Mouse (Mus musculus) MEL (cell line): ENCODE data around the gene Dera. TPM values are rescaled to one million over a fixed set of nuclear protein-coding genes. Genes with fewer than 3 reads are reported as not detected.

Experiments used
- DNase-seq: peaks from one replicate; pipeline ENCODE4 v3.0.0; 2011; ENCODE audit warnings: low read depth, low spot score
- H3K27ac ChIP-seq: 2 replicates; pipeline ENCODE4 v1.5.1; 2012; ENCODE audit warnings: low read depth, mild to moderate bottlenecking, control low read depth, low read length, moderate library complexity; ENCODE audit not compliant: control insufficient read depth
- H3K27me3 ChIP-seq, 2 experiments: fragments of 150-350 bp in 1 of 2; sonication (generic) in 1 of 2; 2 replicates each; pipeline ENCODE4 v1.6.1; 2012; ENCODE audit warnings: low read length in 2 of 2, mild to moderate bottlenecking in 2 of 2, improper control_type of control experiment in 1 of 2, moderate library complexity in 1 of 2; ENCODE audit not compliant: insufficient read depth in 2 of 2, control insufficient read depth in 1 of 2
- H3K36me3 ChIP-seq, 2 experiments: 2 replicates each; pipeline ENCODE4 v1.6.1; 2012 to 2014; ENCODE audit warnings: low read length in 2 of 2, improper control_type of control experiment in 1 of 2, inconsistent platforms in 1 of 2, mild to moderate bottlenecking in 1 of 2; ENCODE audit not compliant: insufficient read depth in 2 of 2, control insufficient read depth in 1 of 2
- H3K4me1 ChIP-seq, 2 experiments: fragments of 150-350 bp in 1 of 2; sonication (generic) in 1 of 2; 2 replicates each; pipeline ENCODE4 v1.6.1; 2012; ENCODE audit warnings: low read length in 2 of 2, improper control_type of control experiment in 1 of 2, mild to moderate bottlenecking in 1 of 2; ENCODE audit not compliant: insufficient read depth in 2 of 2, control insufficient read depth in 1 of 2
- H3K4me3 ChIP-seq, 2 experiments: fragments of 150-350 bp in 1 of 2; sonication (generic) in 1 of 2; 2 replicates each; pipeline ENCODE4 v1.5.1; 2012; ENCODE audit warnings: low read depth in 2 of 2, low read length in 2 of 2, mild to moderate bottlenecking in 2 of 2, moderate library complexity in 2 of 2, control low read depth in 1 of 2, improper control_type of control experiment in 1 of 2; ENCODE audit not compliant: control insufficient read depth in 1 of 2, insufficient read depth in 1 of 2
- H3K79me2 ChIP-seq: 2 replicates; pipeline ENCODE4 v1.6.1; 2012; ENCODE audit warnings: mild to moderate bottlenecking, low read length, moderate library complexity; ENCODE audit not compliant: control insufficient read depth, poor library complexity, insufficient read depth
- H3K9ac ChIP-seq: 2 replicates; pipeline ENCODE4 v1.6.1; 2012; ENCODE audit warnings: low read depth, mild to moderate bottlenecking, control low read depth, low read length, moderate library complexity; ENCODE audit not compliant: control insufficient read depth, poor library complexity, severe bottlenecking
- H3K9me3 ChIP-seq: fragments of 150-350 bp; sonication (generic); replicated peaks from 2 replicates; pipeline ENCODE4 v1.6.1; 2012; ENCODE audit warnings: mild to moderate bottlenecking, low read length, improper control_type of control experiment, moderate library complexity; ENCODE audit not compliant: insufficient read depth
- BHLHE40 ChIP-seq: IDR thresholded peaks from 2 replicates; pipeline ENCODE4 v1.6.1; 2012; ENCODE audit warnings: low read depth, mild to moderate bottlenecking, inconsistent platforms, low read length, improper control_type of control experiment, borderline replicate concordance
- CHD1 ChIP-seq: IDR thresholded peaks from 2 replicates; pipeline ENCODE4 v1.6.1; 2012; ENCODE audit warnings: low read depth, mild to moderate bottlenecking, inconsistent platforms, low read length, improper control_type of control experiment
- CTCF ChIP-seq, 3 experiments: IDR thresholded peaks in 2 of 3; conservative IDR thresholded peaks in 1 of 3; 2 replicates each; pipeline ENCODE4 v1.5.1; 2011 to 2012; ENCODE audit warnings: low read length in 3 of 3, low read depth in 2 of 3, mild to moderate bottlenecking in 2 of 3, improper control_type of control experiment in 1 of 3, inconsistent platforms in 1 of 3, mixed read lengths in 1 of 3, moderate library complexity in 1 of 3; ENCODE audit not compliant: control insufficient read depth in 1 of 3, insufficient read depth in 1 of 3, poor library complexity in 1 of 3, severe bottlenecking in 1 of 3
- E2F4 ChIP-seq: IDR thresholded peaks from 2 replicates; pipeline ENCODE4 v1.6.1; 2011; ENCODE audit warnings: low read depth, low read length, improper control_type of control experiment, borderline replicate concordance
- ELF1 ChIP-seq: IDR thresholded peaks from 2 replicates; pipeline ENCODE4 v1.6.1; 2014; ENCODE audit warnings: low read depth, mild to moderate bottlenecking, inconsistent platforms, low read length, improper control_type of control experiment, moderate library complexity
- EP300 ChIP-seq, 2 experiments: IDR thresholded peaks; 2 replicates each; pipeline ENCODE4 v1.6.1; 2011; ENCODE audit warnings: improper control_type of control experiment in 2 of 2, low read length in 2 of 2, low read depth in 1 of 2, mild to moderate bottlenecking in 1 of 2
- GABPA ChIP-seq: IDR thresholded peaks from 2 replicates; pipeline ENCODE4 v1.6.1; 2012; ENCODE audit warnings: low read depth, mild to moderate bottlenecking, inconsistent platforms, low read length, improper control_type of control experiment, moderate library complexity
- HCFC1 ChIP-seq: IDR thresholded peaks from 2 replicates; pipeline ENCODE4 v1.6.1; 2012; ENCODE audit warnings: low read depth, mild to moderate bottlenecking, inconsistent platforms, low read length, improper control_type of control experiment, moderate library complexity
- JUND ChIP-seq: IDR thresholded peaks from 2 replicates; pipeline ENCODE4 v1.6.1; 2011; ENCODE audit warnings: low read depth, mild to moderate bottlenecking, improper control_type of control experiment, low read length
- MAX ChIP-seq: IDR thresholded peaks from 2 replicates; pipeline ENCODE4 v1.6.1; 2011; ENCODE audit warnings: low read length, improper control_type of control experiment
- MEF2A ChIP-seq: IDR thresholded peaks from 2 replicates; pipeline ENCODE4 v1.6.1; 2014; ENCODE audit warnings: low read depth, mild to moderate bottlenecking, inconsistent platforms, low read length, improper control_type of control experiment; ENCODE audit not compliant: poor library complexity, insufficient replicate concordance, severe bottlenecking; ENCODE audit errors: extremely low read depth
- MXI1 ChIP-seq: IDR thresholded peaks from 2 replicates; pipeline ENCODE4 v1.6.1; 2011; ENCODE audit warnings: mild to moderate bottlenecking, low read depth, low read length, improper control_type of control experiment
- MYB ChIP-seq: IDR thresholded peaks from 2 replicates; pipeline ENCODE4 v1.6.1; 2011; ENCODE audit warnings: mild to moderate bottlenecking, low read depth, low read length, improper control_type of control experiment
- MYC ChIP-seq: IDR thresholded peaks from 2 replicates; pipeline ENCODE4 v1.6.1; 2011; ENCODE audit warnings: low read depth, mild to moderate bottlenecking, low read length, improper control_type of control experiment, moderate library complexity
- NRF1 ChIP-seq: IDR thresholded peaks from 2 replicates; pipeline ENCODE4 v1.6.1; 2014; ENCODE audit warnings: low read depth, mild to moderate bottlenecking, inconsistent platforms, low read length, improper control_type of control experiment, moderate library complexity; ENCODE audit not compliant: poor library complexity, insufficient read depth, severe bottlenecking
- POLR2AphosphoS2 ChIP-seq: IDR thresholded peaks from 2 replicates; pipeline ENCODE4 v1.6.1; 2011; ENCODE audit warnings: low read length, improper control_type of control experiment
- POLR2AphosphoS5 ChIP-seq: IDR thresholded peaks from 2 replicates; pipeline ENCODE4 v1.6.1; 2012; ENCODE audit warnings: low read depth, borderline replicate concordance, mild to moderate bottlenecking, inconsistent platforms, low read length, moderate library complexity, mixed read lengths
- RAD21 ChIP-seq: IDR thresholded peaks from 2 replicates; pipeline ENCODE4 v1.6.1; 2011; ENCODE audit warnings: mild to moderate bottlenecking, low read depth, low read length, improper control_type of control experiment
- RCOR1 ChIP-seq: IDR thresholded peaks from 2 replicates; pipeline ENCODE4 v1.6.1; 2012; ENCODE audit warnings: low read depth, mild to moderate bottlenecking, inconsistent platforms, low read length, improper control_type of control experiment
- SMC3 ChIP-seq: IDR thresholded peaks from 2 replicates; pipeline ENCODE4 v1.6.1; 2011; ENCODE audit warnings: low read depth, low read length, improper control_type of control experiment
- TAL1 ChIP-seq: IDR thresholded peaks from 2 replicates; pipeline ENCODE4 v1.6.1; 2012; ENCODE audit warnings: mild to moderate bottlenecking, inconsistent platforms, low read length, moderate library complexity, mixed read lengths
- TBP ChIP-seq: IDR thresholded peaks from 2 replicates; pipeline ENCODE4 v1.8.0; 2011; ENCODE audit warnings: low read depth, low read length, improper control_type of control experiment
- TCF12 ChIP-seq: IDR thresholded peaks from 2 replicates; pipeline ENCODE4 v1.6.1; 2014; ENCODE audit warnings: low read depth, mild to moderate bottlenecking, inconsistent platforms, low read length, improper control_type of control experiment, moderate library complexity
- UBTF ChIP-seq: IDR thresholded peaks from 2 replicates; pipeline ENCODE4 v1.6.1; 2012; ENCODE audit warnings: low read depth, mild to moderate bottlenecking, inconsistent platforms, low read length, improper control_type of control experiment, moderate library complexity, borderline replicate concordance; ENCODE audit not compliant: insufficient read depth
- USF2 ChIP-seq, 2 experiments: IDR thresholded peaks; 2 replicates each; pipeline ENCODE4 v1.6.1; 2011 to 2012; ENCODE audit warnings: improper control_type of control experiment in 2 of 2, low read length in 2 of 2, borderline replicate concordance in 1 of 2, inconsistent platforms in 1 of 2, low read depth in 1 of 2, mild to moderate bottlenecking in 1 of 2; ENCODE audit not compliant: insufficient read depth in 1 of 2
- ZC3H11A ChIP-seq: IDR thresholded peaks from 2 replicates; pipeline ENCODE4 v1.6.1; 2012; ENCODE audit warnings: low read depth, mild to moderate bottlenecking, inconsistent platforms, low read length, improper control_type of control experiment
- ZKSCAN1 ChIP-seq: IDR thresholded peaks from 2 replicates; pipeline ENCODE4 v1.6.1; 2012; ENCODE audit warnings: low read depth, mild to moderate bottlenecking, inconsistent platforms, low read length, improper control_type of control experiment, moderate library complexity
- ZMIZ1 ChIP-seq: IDR thresholded peaks from 2 replicates; pipeline ENCODE4 v1.6.1; 2012; ENCODE audit warnings: low read depth, mild to moderate bottlenecking, inconsistent platforms, low read length, improper control_type of control experiment, moderate library complexity
- ZNF384 ChIP-seq: IDR thresholded peaks from 2 replicates; pipeline ENCODE4 v1.6.1; 2012; ENCODE audit warnings: low read depth, mild to moderate bottlenecking, inconsistent platforms, low read length, improper control_type of control experiment
- polyA plus RNA-seq, 2 experiments: library from polyadenylated mRNA; stranded (reverse) in 1 of 2; unstranded in 1 of 2; fragments of >175 nt in 1 of 2; fragments of >200 nt in 1 of 2; gene quantifications; 2 replicates each; pipeline versions ENCODE4 v1.2.1 to v1.2.4; 2012; ENCODE audit warnings: low replicate concordance in 2 of 2, low read depth in 1 of 2; ENCODE audit not compliant: insufficient read length in 2 of 2, insufficient read depth in 1 of 2, missing spikeins in 1 of 2
- total RNA-seq: library from RNA; depleted of rRNA; stranded (reverse); fragments of 300-350 nt; gene quantifications from 2 replicates; pipeline ENCODE4 v1.2.3, GENCODE M21; 2012

Dera gene
- total and polyA plus RNA-seq, 3 experiments = 39.4 to 56.9 TPM; not detected in 1

- TF ChIP-seq USF2 (IDR thresholded peaks at IDR 0.05; ENCODE audit: borderline replicate concordance in 1 of 2, insufficient read depth in 1 of 2, low read depth in 1 of 2, low read length in 2 of 2) (no peak), POLR2AphosphoS2 (peak; percentile 95), E2F4 (no peak), MXI1 (no peak; the same call in none of the 2 replicates), ZKSCAN1 (no peak), ZC3H11A (no peak), MYC (peak; percentile 66), SMC3 (no peak), RAD21 (no peak), TAL1 (no peak), RCOR1 (no peak), ZMIZ1 (peak; percentile 60), CHD1 (no peak), MEF2A (no peak), UBTF (no peak), EP300 (IDR thresholded peaks at IDR 0.05; ENCODE audit: low read depth in 1 of 2, low read length in 2 of 2) (no peak), MYB (no peak), POLR2AphosphoS5 (no peak), ZNF384 (no peak), JUND (no peak), TBP (peak; percentile 56; the same call in 1 of the 2 replicates), NRF1 (peak; percentile 82)
Measured at GRCm38 (mm10) chr6:137734846-137735609, 19.3 kb upstream of the Dera start, which contains the start of gene Strap (continued).

GRCm38 (mm10) chr6:137735671-137736238 lies 18.6 kb upstream of the Dera start:
- Histone ChIP-seq H3K27ac (peak overlapping the region; percentile 46), H3K4me3 (peak overlapping the region; percentile 84 to 98), H3K79me2 (peaks cover 37% of the 10 kb centered on the region), H3K27me3 (no peaks in the 10 kb centered on the region; a peak in 1 of 4 replicates), H3K4me1 (peaks cover 2 to 15% of the 10 kb centered on the region in 2 experiments; a peak in 3 of 4 replicates), H3K36me3 (peaks cover 28 to 29% of the 10 kb centered on the region in 2 experiments), H3K9ac (peak overlapping the region; percentile 95), H3K9me3 (no peaks in the 10 kb centered on the region)
- TF ChIP-seq CHD1 = no peak
- TF ChIP-seq TCF12 = no peak
- no peak for TF ChIP-seq MXI1
- no peak for TF ChIP-seq HCFC1
- TF ChIP-seq ELF1 = no peak
- TF ChIP-seq MEF2A = no peak
- no peak for TF ChIP-seq BHLHE40
- no peak for TF ChIP-seq MAX
- TF ChIP-seq GABPA = no peak
- no peak for TF ChIP-seq USF2 (IDR thresholded peaks at IDR 0.05; ENCODE audit: borderline replicate concordance in 1 of 2, insufficient read depth in 1 of 2, low read depth in 1 of 2, low read length in 2 of 2)
- no peak for TF ChIP-seq CTCF (IDR thresholded peaks at IDR 0.05 in 2 of 3, conservative IDR thresholded peaks at IDR 0.05 in 1 of 3; ENCODE audit: control insufficient read depth in 1 of 3, insufficient read depth in 1 of 3, low read depth in 2 of 3, low read length in 3 of 3, poor library complexity in 1 of 3, severe bottlenecking in 1 of 3)
- peak; percentile 39 for DNase-seq
